Mouse (Mus musculus) heart, embryonic 13.5 days (tissue): ENCODE data around the gene Gm11985. TPM values are rescaled to one million over a fixed set of nuclear protein-coding genes. Genes with fewer than 3 reads are reported as not detected.

Experiments used
- ATAC-seq: fragments of 200-750 bp; cut with Nextera tagmentation; 2 replicates; pipeline ENCODE4 v1.8.0; 2017; ENCODE audit warnings: moderate TSS enrichment; ENCODE audit not compliant: insufficient number of reproducible peaks, low FRiP score, low TSS enrichment; ENCODE audit errors: extremely low read depth
- H3K27ac ChIP-seq: fragments of 300-500 bp; sonication (generic); replicated peaks from 2 replicates; pipeline ENCODE4 v1.5.1; 2015; ENCODE audit warnings: moderate library complexity, mild to moderate bottlenecking, inconsistent platforms
- H3K27me3 ChIP-seq: fragments of 300-500 bp; sonication (generic); replicated peaks from 2 replicates; pipeline ENCODE4 v1.6.1; 2015; ENCODE audit warnings: mild to moderate bottlenecking, inconsistent platforms
- H3K36me3 ChIP-seq: fragments of 300-500 bp; sonication (generic); 2 replicates; pipeline ENCODE4 v1.6.1; 2015; ENCODE audit warnings: mild to moderate bottlenecking, inconsistent platforms
- H3K4me1 ChIP-seq: fragments of 300-500 bp; sonication (generic); 2 replicates; pipeline ENCODE4 v1.6.1; 2015; ENCODE audit warnings: inconsistent platforms
- H3K4me2 ChIP-seq: fragments of 300-500 bp; sonication (generic); 2 replicates; pipeline ENCODE4 v1.6.1; 2015; ENCODE audit warnings: inconsistent platforms, mild to moderate bottlenecking, moderate library complexity
- H3K4me3 ChIP-seq: fragments of 300-500 bp; sonication (generic); 2 replicates; pipeline ENCODE4 v1.5.1; 2015; ENCODE audit warnings: moderate library complexity, mild to moderate bottlenecking, inconsistent platforms
- H3K9ac ChIP-seq: fragments of 300-500 bp; sonication (generic); 2 replicates; pipeline ENCODE4 v1.6.1; 2015; ENCODE audit warnings: inconsistent platforms, mild to moderate bottlenecking, moderate library complexity
- H3K9me3 ChIP-seq: fragments of 300-500 bp; sonication (generic); 2 replicates; pipeline ENCODE4 v1.6.1; 2016; ENCODE audit warnings: inconsistent platforms
- WGBS: fragments of 180-500 bp; shearing (Covaris S2); methylation state at CpG from one replicate; pipeline ENCODE4 v1.1.7; 2015; ENCODE audit warnings: mixed read lengths; 5-methylcytosine and 5-hydroxymethylcytosine counted together
- polyA plus RNA-seq: library from polyadenylated mRNA; unstranded; fragments of >200 nt; fragmentation: Nextera tagmentation; extraction: Ambion mirVana; gene quantifications from 2 replicates; pipeline ENCODE4 v1.2.1, GENCODE M21; 2015

Gene Gm11985
- polyA plus RNA-seq, 1 experiment from 2014 or later = not detected

DNA sequence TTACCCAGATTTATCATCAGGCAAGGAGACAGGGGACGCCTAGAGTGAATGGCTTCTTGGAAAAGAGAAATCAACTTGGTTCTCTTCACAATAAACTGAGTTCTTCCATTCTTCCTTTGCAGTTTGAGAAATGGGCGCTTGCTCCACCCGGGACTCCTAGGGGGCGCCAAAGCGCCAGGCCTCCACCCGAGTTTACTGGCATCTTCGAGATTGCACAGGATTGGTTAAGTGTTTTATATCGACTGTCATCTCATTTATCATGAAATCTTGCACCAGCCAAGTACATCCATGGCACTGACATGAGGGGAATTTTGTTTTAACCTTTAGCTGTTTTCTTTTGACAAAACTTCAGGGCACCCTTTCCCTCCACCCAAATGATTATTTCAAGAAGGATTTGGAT, 27.3 kb upstream of the Gm11985 start:
- H3K27me3 ChIP-seq = peaks cover 38% of the 10 kb centered on the region
- no peak overlapping the region for H3K9ac ChIP-seq
- no peaks in the 10 kb centered on the region for H3K9me3 ChIP-seq
- no peaks in the 10 kb centered on the region for H3K36me3 ChIP-seq
- H3K4me2 ChIP-seq = 0 out of 2 replicates have a peak overlapping the region, but pooled peaks have one; percentile 3
- WGBS = 13% methylated on average over 8 of the region's 8 CpGs
- H3K4me3 ChIP-seq = no peak overlapping the region
- H3K4me1 ChIP-seq = peaks cover 47% of the 10 kb centered on the region
- H3K27ac ChIP-seq = no peak overlapping the region
- no peak for ATAC-seq

DNA sequence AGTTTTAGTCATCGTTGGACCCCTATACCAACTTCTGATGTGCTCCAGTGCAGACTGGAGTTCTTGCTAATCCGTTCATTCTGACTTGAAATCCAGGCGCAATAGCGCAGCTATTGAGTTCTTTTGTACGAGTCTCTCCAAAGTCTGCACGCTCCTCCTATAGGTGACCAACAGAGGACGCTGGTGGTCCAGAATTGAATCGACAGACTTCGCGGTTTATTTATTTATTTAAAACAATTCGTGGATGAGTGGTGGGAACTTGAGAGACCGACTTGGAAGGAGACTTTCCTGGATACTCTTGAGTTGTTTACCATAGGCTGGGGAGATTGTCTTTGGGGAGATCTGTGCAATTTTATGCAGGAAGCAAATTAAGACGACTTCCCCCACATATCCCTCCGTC, 26.4 kb upstream of the Gm11985 start:
- H3K9ac ChIP-seq = no peak overlapping the region
- ATAC-seq = no peak
- H3K4me1 ChIP-seq = peaks cover 48% of the 10 kb centered on the region
- H3K27ac ChIP-seq = no peak overlapping the region
- H3K4me3 ChIP-seq = peak overlapping the region; percentile 69
- WGBS = 5% methylated on average over 14 of the region's 14 CpGs
- H3K9me3 ChIP-seq = no peaks in the 10 kb centered on the region
- H3K27me3 ChIP-seq = peaks cover 38% of the 10 kb centered on the region
- H3K4me2 ChIP-seq = peak overlapping the region; percentile 97
- no peaks in the 10 kb centered on the region for H3K36me3 ChIP-seq

- peaks cover 48% of the 10 kb centered on the region for H3K4me1 ChIP-seq
- H3K4me2 ChIP-seq = peak overlapping the region; percentile 97
- peaks cover 38% of the 10 kb centered on the region for H3K27me3 ChIP-seq
- no peak for ATAC-seq
- H3K36me3 ChIP-seq = no peaks in the 10 kb centered on the region
- H3K9ac ChIP-seq = peak overlapping the region; percentile 77
- 1% methylated on average over 12 of the region's 12 CpGs for WGBS
- peak overlapping the region; percentile 69 for H3K4me3 ChIP-seq
- H3K27ac ChIP-seq = no peak overlapping the region
- no peaks in the 10 kb centered on the region for H3K9me3 ChIP-seq
Measured at GRCm38 (mm10) chr11:7214342-7214660, 25.9 kb upstream of the Gm11985 start.

- Histone ChIP-seq H3K36me3 (peaks cover 3% of the 10 kb centered on the region; the same call in 1 of the 2 replicates), H3K4me3 (peak within 1 kb of the TSS; percentile 69), H3K9me3 (no peaks in the 10 kb centered on the region), H3K27ac (no peak within 1 kb of the TSS), H3K4me2 (peak within 1 kb of the TSS; percentile 97), H3K4me1 (peaks cover 48% of the 10 kb centered on the region), H3K9ac (peak within 1 kb of the TSS; percentile 77), H3K27me3 (peaks cover 38% of the 10 kb centered on the region)
- ATAC-seq = peak; percentile 64
- WGBS = 1% methylated on average over 90 of the region's 104 CpGs
Measured at GRCm38 (mm10) chr11:7213501-7214341, 25.4 kb upstream of the Gm11985 start, which contains the start of gene Igfbp3. TSS of gene Igfbp3 (minus strand) at chr11:7213923.

- Histone ChIP-seq H3K9ac (peak overlapping the region; percentile 77), H3K27ac (no peak overlapping the region), H3K4me1 (peaks cover 48% of the 10 kb centered on the region), H3K4me2 (peak overlapping the region; percentile 97), H3K4me3 (peak overlapping the region; percentile 69), H3K27me3 (peaks cover 38% of the 10 kb centered on the region), H3K9me3 (no peaks in the 10 kb centered on the region), H3K36me3 (peaks cover 7% of the 10 kb centered on the region; the same call in 1 of the 2 replicates)
- ATAC-seq = no peak
- WGBS = 2% methylated on average over 19 of the region's 19 CpGs
Measured at GRCm38 (mm10) chr11:7213161-7213500, 24.8 kb upstream of the Gm11985 start.

DNA sequence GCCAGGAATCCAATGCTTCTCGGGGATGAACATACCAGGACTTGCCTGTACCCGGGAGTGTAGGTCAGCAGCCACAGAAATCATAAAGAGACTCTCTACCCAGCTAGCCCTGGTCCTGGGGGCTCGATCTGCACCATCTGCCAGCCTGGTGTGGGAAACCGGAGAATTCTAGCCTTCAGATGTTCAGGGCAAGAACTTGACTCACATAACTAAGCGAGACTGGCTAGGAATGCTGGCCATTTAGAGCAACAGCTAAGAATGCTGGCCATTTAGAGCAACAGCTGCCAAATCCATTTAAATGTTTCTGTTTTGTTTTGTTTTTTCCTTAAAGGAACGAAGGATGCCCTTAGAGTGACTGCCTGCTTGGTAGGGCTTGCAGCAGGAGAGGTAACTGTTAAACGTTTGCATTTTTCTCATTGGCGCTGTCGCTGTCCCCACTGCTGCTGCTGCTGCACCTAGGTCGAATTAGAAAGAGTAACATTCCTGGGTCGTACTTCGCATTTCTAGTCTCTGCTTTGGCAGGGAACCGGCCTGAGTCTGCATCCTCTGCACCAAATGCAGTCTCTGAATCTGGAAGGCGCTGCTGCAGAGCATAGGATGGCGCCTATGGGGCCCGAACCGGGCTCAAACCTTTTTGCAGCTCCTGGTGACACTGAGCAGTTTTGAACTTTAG, 23.9 kb upstream of the Gm11985 start:
- H3K9ac ChIP-seq = 0 out of 2 replicates have a peak overlapping the region, but pooled peaks have one; percentile 58
- peak overlapping the region; percentile 69 for H3K4me3 ChIP-seq
- no peak for ATAC-seq
- H3K4me2 ChIP-seq = peak overlapping the region; percentile 97
- H3K4me1 ChIP-seq = peaks cover 48% of the 10 kb centered on the region
- H3K9me3 ChIP-seq = no peaks in the 10 kb centered on the region
- H3K27ac ChIP-seq = no peak overlapping the region
- WGBS = 20% methylated on average over 17 of the region's 17 CpGs
- peaks cover 38% of the 10 kb centered on the region for H3K27me3 ChIP-seq
- peaks cover 7% of the 10 kb centered on the region; the same call in 1 of the 2 replicates for H3K36me3 ChIP-seq

DNA sequence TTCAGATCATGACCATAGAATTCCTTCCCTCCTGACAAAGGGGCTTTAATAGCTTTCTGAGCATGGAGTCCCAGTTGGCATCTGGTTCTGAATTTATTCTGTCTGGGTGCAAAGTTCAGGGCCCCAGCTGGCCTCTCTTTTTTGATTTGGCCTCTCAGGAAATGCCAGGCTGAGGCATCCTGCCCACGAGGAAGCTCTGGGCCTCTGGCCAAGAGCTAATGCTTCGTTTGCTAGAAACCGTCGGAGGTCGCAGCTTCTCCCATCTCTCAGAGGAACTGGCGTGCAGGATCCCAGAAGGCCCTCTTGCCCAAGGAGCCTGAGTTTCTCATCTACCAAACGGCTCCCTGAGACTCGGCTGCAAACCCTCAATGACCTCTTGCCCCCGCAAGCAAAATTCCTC, 22.8 kb upstream of the Gm11985 start:
- ATAC-seq = no peak
- H3K4me2 ChIP-seq = peak overlapping the region; percentile 27
- H3K9ac ChIP-seq = 0 out of 2 replicates have a peak overlapping the region, but pooled peaks have one; percentile 28
- peaks cover 7% of the 10 kb centered on the region; the same call in 1 of the 2 replicates for H3K36me3 ChIP-seq
- 19% methylated on average over 9 of the region's 9 CpGs for WGBS
- H3K4me1 ChIP-seq = peaks cover 43% of the 10 kb centered on the region
- peaks cover 38% of the 10 kb centered on the region for H3K27me3 ChIP-seq
- H3K27ac ChIP-seq = no peak overlapping the region
- no peaks in the 10 kb centered on the region for H3K9me3 ChIP-seq
- no peak overlapping the region; the same call in 1 of the 2 replicates for H3K4me3 ChIP-seq

DNA sequence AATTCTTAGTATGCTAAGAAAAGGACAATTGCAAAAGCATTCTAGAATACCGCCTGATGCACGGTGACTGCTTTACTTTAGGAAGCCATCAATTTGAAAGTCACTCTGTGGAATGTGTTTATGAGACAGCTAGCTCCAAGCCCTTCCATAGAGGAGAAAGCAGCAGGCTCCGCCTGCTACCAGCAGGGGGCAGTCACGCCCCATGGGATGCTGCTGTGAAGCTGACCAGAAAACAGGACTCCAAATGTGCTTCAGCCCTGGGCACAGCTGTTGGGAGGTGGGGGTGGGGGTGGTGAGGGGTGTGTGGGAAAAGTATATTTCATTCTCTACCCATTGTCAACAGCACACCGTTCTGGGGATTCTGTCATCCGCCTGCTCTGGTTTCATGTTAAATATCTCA, 22.0 kb upstream of the Gm11985 start:
- Histone ChIP-seq H3K27ac (no peak overlapping the region), H3K4me2 (no peak overlapping the region), H3K9ac (no peak overlapping the region), H3K4me3 (no peak overlapping the region), H3K4me1 (peaks cover 38% of the 10 kb centered on the region), H3K27me3 (peaks cover 38% of the 10 kb centered on the region), H3K9me3 (no peaks in the 10 kb centered on the region), H3K36me3 (peaks cover 7% of the 10 kb centered on the region; the same call in 1 of the 2 replicates)
- 21% methylated on average over 6 of the region's 6 CpGs for WGBS
- ATAC-seq = no peak

- 78% methylated on average over 9 of the region's 9 CpGs for WGBS
- no peak overlapping the region for H3K4me2 ChIP-seq
- peaks cover 5% of the 10 kb centered on the region; the same call in 1 of the 2 replicates for H3K36me3 ChIP-seq
- no peak overlapping the region for H3K9ac ChIP-seq
- no peaks in the 10 kb centered on the region for H3K4me1 ChIP-seq
- no peaks in the 10 kb centered on the region; the same call in 1 of the 2 replicates for H3K27me3 ChIP-seq
- ATAC-seq = no peak
- H3K4me3 ChIP-seq = no peak overlapping the region
- no peaks in the 10 kb centered on the region for H3K9me3 ChIP-seq
- no peak overlapping the region for H3K27ac ChIP-seq
Measured at GRCm38 (mm10) chr11:7203846-7204245, 15.5 kb upstream of the Gm11985 start.

DNA sequence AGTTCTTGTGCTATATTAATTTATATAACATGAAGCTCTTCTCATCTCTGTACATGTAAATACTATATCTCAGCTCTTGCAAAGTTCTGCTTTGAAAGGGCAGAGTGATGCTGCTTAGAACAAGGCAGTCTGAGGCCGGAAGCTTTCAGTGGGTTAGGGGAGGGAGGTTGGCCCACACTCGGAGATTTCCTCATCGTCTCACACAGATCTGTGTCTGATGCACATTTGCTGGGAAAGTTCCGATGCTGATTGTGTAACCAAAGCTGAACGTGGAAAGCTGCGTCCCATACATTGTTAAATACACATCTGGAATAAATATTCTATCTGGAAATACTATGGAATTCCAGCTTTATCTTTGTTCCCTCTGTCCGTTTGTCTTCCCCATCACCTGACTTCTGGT, 13.8 kb upstream of the Gm11985 start:
- Histone ChIP-seq H3K4me1 (no peaks in the 10 kb centered on the region), H3K27me3 (no peaks in the 10 kb centered on the region; the same call in 1 of the 2 replicates), H3K9me3 (no peaks in the 10 kb centered on the region), H3K4me3 (no peak overlapping the region), H3K4me2 (no peak overlapping the region), H3K9ac (no peak overlapping the region), H3K36me3 (no peaks in the 10 kb centered on the region), H3K27ac (no peak overlapping the region)
- ATAC-seq = no peak
- 59% methylated on average over 7 of the region's 7 CpGs for WGBS

- H3K4me1 ChIP-seq = no peaks in the 10 kb centered on the region
- no peak overlapping the region for H3K9ac ChIP-seq
- H3K27ac ChIP-seq = no peak overlapping the region
- H3K4me2 ChIP-seq = no peak overlapping the region
- H3K9me3 ChIP-seq = no peaks in the 10 kb centered on the region
- no peak for ATAC-seq
- WGBS = 72% methylated on average over 9 of the region's 9 CpGs
- H3K36me3 ChIP-seq = no peaks in the 10 kb centered on the region
- no peak overlapping the region for H3K4me3 ChIP-seq
- H3K27me3 ChIP-seq = no peaks in the 10 kb centered on the region; the same call in 1 of the 2 replicates
Measured at GRCm38 (mm10) chr11:7200393-7200783, 12.0 kb upstream of the Gm11985 start.
